ENCODE assay signal across 19 mouse cellular contexts in genomic region chrX:101720401-101720800, GRCm38 (mm10). TPM values are rescaled to one million over a fixed set of nuclear protein-coding genes. Genes with fewer than 3 reads are reported as not detected.
"Had no signal": no experiment of that assay in that cellular context is flagged by ENCODE, and none has a peak within 500 bp of the region (broad histone marks: within the 10 kb centered on the region; RNA-seq: fewer than 3 reads in every experiment).

No protein-coding gene starts in this region.

- DNase-seq: gastrocnemius, adult 2 months; gastrocnemius, postnatal 10 days; gastrocnemius, postnatal 25 days; heart, adult 2 months; heart, postnatal 14 days; heart, postnatal 36 days; kidney, adult 11 months; kidney, adult 2 months; kidney, adult 9 months; kidney, postnatal 14 days; kidney, postnatal 36 days; layer of hippocampus, adult 9-11 months; layer of hippocampus, postnatal 36 days; left cerebral cortex, postnatal 4 days had no signal

RNA-seq across cellular contexts. Expression of gene Cxcr3, which starts 13.7 kb away (rescaled TPM):
- total RNA-seq: gastrocnemius, adult 2 months; heart, adult 2 months; heart, postnatal 14 days; layer of hippocampus, adult 18-20 months; layer of hippocampus, postnatal 14 days; layer of hippocampus, postnatal 36 days; left cerebral cortex, adult 18-20 months; left cerebral cortex, postnatal 10 days; left cerebral cortex, postnatal 25 days; left cerebral cortex, postnatal 4 days had no signal
